Mouse (Mus musculus) embryonic facial prominence, embryonic 15.5 days (tissue): Measurements from ENCODE around the gene Steap3. TPM values are rescaled to one million over a fixed set of nuclear protein-coding genes. Genes with fewer than 3 reads are reported as not detected.

Experiments
- ATAC-seq: fragments of 200-750 bp; cut with Nextera tagmentation; 2 replicates; pipeline ENCODE4 v1.8.0; 2017; ENCODE audit warnings: low read depth, moderate TSS enrichment; ENCODE audit not compliant: insufficient number of reproducible peaks, low FRiP score, low TSS enrichment
- H3K27ac ChIP-seq: fragments of 300-500 bp; sonication (generic); replicated peaks from 2 replicates; pipeline ENCODE4 v1.5.1; 2015; ENCODE audit warnings: mild to moderate bottlenecking, inconsistent platforms
- H3K27me3 ChIP-seq: fragments of 300-500 bp; sonication (generic); 2 replicates; pipeline ENCODE4 v1.6.1; 2015; ENCODE audit warnings: inconsistent platforms
- H3K36me3 ChIP-seq: fragments of 300-500 bp; sonication (generic); 2 replicates; pipeline ENCODE4 v1.6.1; 2015; ENCODE audit warnings: mild to moderate bottlenecking, inconsistent platforms
- H3K4me1 ChIP-seq: fragments of 300-500 bp; sonication (generic); 2 replicates; pipeline ENCODE4 v1.6.1; 2015; ENCODE audit warnings: inconsistent platforms
- H3K4me2 ChIP-seq: fragments of 300-500 bp; sonication (generic); replicated peaks from 2 replicates; pipeline ENCODE4 v1.6.1; 2015; ENCODE audit warnings: mild to moderate bottlenecking, inconsistent platforms
- H3K4me3 ChIP-seq: fragments of 300-500 bp; sonication (generic); replicated peaks from 2 replicates; pipeline ENCODE4 v1.5.1; 2015; ENCODE audit warnings: mild to moderate bottlenecking, inconsistent platforms
- H3K9ac ChIP-seq: fragments of 300-500 bp; sonication (generic); 2 replicates; pipeline ENCODE4 v1.6.1; 2015; ENCODE audit warnings: inconsistent platforms
- H3K9me3 ChIP-seq: fragments of 300-500 bp; sonication (generic); replicated peaks from 2 replicates; pipeline ENCODE4 v1.6.1; 2016; ENCODE audit warnings: inconsistent platforms
- WGBS: fragments of 180-500 bp; shearing (Covaris S2); methylation state at CpG from one replicate; pipeline ENCODE4 v1.1.7; 2015; 5-methylcytosine and 5-hydroxymethylcytosine counted together
- polyA plus RNA-seq: library from polyadenylated mRNA; unstranded; fragments of >200 nt; fragmentation: Nextera tagmentation; extraction: Ambion mirVana; gene quantifications from 2 replicates; pipeline ENCODE4 v1.2.1, GENCODE M21; 2015

Gene Steap3
- polyA plus RNA-seq, 1 experiment from 2014 or later = 7.9 TPM

DNA sequence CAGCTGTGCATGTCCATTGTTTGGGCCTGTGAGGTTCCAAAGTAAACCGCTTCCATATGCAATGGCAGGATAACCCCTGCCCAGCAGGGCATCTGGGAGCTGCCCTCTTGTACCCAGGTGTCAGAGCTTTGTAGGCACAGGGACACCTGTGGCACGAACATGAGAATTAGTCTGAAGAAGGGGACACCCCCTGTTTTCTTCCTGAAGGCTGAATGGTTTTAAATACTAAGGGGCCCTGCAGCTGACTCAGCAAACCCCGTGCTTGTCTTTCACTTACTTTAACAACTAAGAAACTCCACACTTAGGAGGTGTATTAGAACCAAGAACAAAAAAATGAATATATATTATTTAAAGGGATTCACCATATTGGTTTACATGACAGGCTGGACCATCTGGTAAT is 74.4 kb downstream of the Steap3 start:
- H3K36me3 ChIP-seq = no peaks in the 10 kb centered on the region
- no peaks in the 10 kb centered on the region for H3K27me3 ChIP-seq

GRCm38 (mm10) chr1:120197189-120197588 is 75.3 kb downstream of the Steap3 start:
- WGBS = 16% methylated on average over 5 of the region's 5 CpGs
- Histone ChIP-seq H3K27ac (no peak overlapping the region), H3K36me3 (no peaks in the 10 kb centered on the region), H3K9me3 (no peaks in the 10 kb centered on the region), H3K4me3 (no peak overlapping the region), H3K4me2 (no peak overlapping the region), H3K9ac (no peak overlapping the region), H3K27me3 (no peaks in the 10 kb centered on the region), H3K4me1 (no peaks in the 10 kb centered on the region)
- peak; percentile 63; the same call in 1 of the 2 replicates for ATAC-seq

More for the DNA sequence above, 74.4 kb downstream of the Steap3 start:
- ATAC-seq = no peak
- Histone ChIP-seq H3K9ac (no peak overlapping the region), H3K4me2 (no peak overlapping the region), H3K4me3 (no peak overlapping the region), H3K27ac (no peak overlapping the region), H3K4me1 (no peaks in the 10 kb centered on the region), H3K9me3 (no peaks in the 10 kb centered on the region)
- 52% methylated on average over 3 of the region's 3 CpGs for WGBS

DNA sequence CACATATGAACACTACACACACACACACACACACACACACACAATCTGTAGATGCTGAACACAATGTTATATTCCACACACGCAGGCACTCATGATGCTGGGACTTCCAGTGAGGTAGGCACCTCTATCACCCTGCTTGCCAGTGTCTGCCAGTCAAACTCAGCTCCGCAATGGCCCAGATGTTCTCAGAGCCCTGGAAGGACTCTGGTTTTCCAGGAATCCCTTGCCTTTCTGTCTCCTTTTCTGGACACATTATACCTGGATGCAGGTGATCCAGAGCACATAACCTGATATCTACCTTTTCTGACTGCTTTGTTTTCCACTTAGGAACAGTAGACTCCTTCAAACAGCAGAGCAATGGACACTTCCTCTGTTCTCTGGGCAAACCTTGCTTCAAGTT is 75.8 kb downstream of the Steap3 start:
- ATAC-seq = no peak
- Histone ChIP-seq H3K4me2 (no peak overlapping the region), H3K4me3 (no peak overlapping the region), H3K9me3 (no peaks in the 10 kb centered on the region), H3K27me3 (no peaks in the 10 kb centered on the region), H3K36me3 (no peaks in the 10 kb centered on the region), H3K9ac (no peak overlapping the region), H3K27ac (no peak overlapping the region), H3K4me1 (no peaks in the 10 kb centered on the region)
- WGBS = 83% methylated on average over 2 of the region's 2 CpGs

- Histone ChIP-seq H3K27me3 (no peaks in the 10 kb centered on the region), H3K9me3 (no peaks in the 10 kb centered on the region), H3K4me3 (no peak overlapping the region), H3K27ac (no peak overlapping the region), H3K9ac (no peak overlapping the region), H3K4me2 (no peak overlapping the region), H3K4me1 (no peaks in the 10 kb centered on the region), H3K36me3 (no peaks in the 10 kb centered on the region)
- no peak for ATAC-seq
- 46% methylated on average over 5 of the region's 5 CpGs for WGBS
Measured at GRCm38 (mm10) chr1:120195947-120196346, 76.6 kb downstream of the Steap3 start.

DNA sequence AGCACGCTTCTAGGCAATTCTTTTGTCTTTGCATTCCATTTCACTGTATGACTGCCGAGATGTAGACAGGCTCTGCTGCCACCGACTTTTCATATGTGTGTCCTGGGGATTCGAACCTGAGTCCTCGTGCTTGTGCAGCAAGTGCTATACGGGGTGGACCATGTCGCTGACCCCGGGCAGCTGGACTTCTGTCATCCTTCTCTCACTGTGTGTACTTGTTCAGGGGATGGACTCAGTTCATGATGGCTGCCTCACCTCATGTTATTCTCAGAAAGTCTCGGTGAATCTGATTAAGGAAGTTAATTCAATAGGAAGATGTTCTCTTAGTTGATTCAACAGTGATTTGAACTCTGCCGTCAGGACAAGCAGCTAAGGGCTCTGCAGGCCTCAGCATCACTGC is 78.9 kb downstream of the Steap3 start:
- ATAC-seq = no peak
- Histone ChIP-seq H3K36me3 (no peaks in the 10 kb centered on the region), H3K4me3 (no peak overlapping the region), H3K9ac (no peak overlapping the region), H3K4me1 (no peaks in the 10 kb centered on the region), H3K27me3 (no peaks in the 10 kb centered on the region), H3K27ac (no peak overlapping the region), H3K9me3 (no peaks in the 10 kb centered on the region), H3K4me2 (no peak overlapping the region)
- 86% methylated on average over 10 of the region's 10 CpGs for WGBS

GRCm38 (mm10) chr1:120192321-120192720 is 80.2 kb downstream of the Steap3 start:
- Histone ChIP-seq H3K9me3 (no peaks in the 10 kb centered on the region), H3K4me3 (no peak overlapping the region), H3K9ac (no peak overlapping the region), H3K4me1 (no peaks in the 10 kb centered on the region), H3K36me3 (no peaks in the 10 kb centered on the region), H3K4me2 (no peak overlapping the region), H3K27ac (no peak overlapping the region), H3K27me3 (no peaks in the 10 kb centered on the region)
- 75% methylated on average over 6 of the region's 6 CpGs for WGBS
- ATAC-seq = no peak

DNA sequence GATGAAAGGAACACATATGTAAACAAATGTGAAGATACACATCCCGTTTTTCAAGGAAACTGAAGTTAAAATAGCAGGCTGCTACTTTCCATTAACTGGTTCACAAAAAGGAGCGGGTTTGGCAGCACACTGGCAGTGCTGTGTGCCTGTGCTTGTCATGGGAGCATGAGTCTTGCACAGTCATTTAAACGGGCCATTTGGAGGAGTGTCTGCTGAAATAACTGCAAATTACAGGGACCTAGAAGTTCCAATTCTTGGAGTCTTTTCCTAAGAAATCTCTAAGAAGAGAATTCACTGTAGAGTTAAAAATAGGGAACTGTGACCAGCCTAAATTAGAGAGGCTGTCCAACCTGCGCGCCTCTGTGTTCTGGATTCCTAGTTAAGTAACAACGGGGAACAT is 81.6 kb downstream of the Steap3 start:
- no peaks in the 10 kb centered on the region for H3K36me3 ChIP-seq
- no peak overlapping the region for H3K4me3 ChIP-seq
- no peaks in the 10 kb centered on the region for H3K9me3 ChIP-seq
- H3K27ac ChIP-seq = no peak overlapping the region
- H3K4me1 ChIP-seq = no peaks in the 10 kb centered on the region
- no peak overlapping the region for H3K9ac ChIP-seq
- no peak overlapping the region for H3K4me2 ChIP-seq
- no peak for ATAC-seq
- WGBS = 76% methylated on average over 6 of the region's 6 CpGs
- no peaks in the 10 kb centered on the region for H3K27me3 ChIP-seq

- Histone ChIP-seq H3K9me3 (no peaks in the 10 kb centered on the region), H3K4me1 (no peaks in the 10 kb centered on the region), H3K4me2 (no peak overlapping the region), H3K36me3 (no peaks in the 10 kb centered on the region), H3K27me3 (no peaks in the 10 kb centered on the region), H3K9ac (no peak overlapping the region), H3K27ac (no peak overlapping the region), H3K4me3 (no peak overlapping the region)
- WGBS = 91% methylated on average over 2 of the region's 2 CpGs
- ATAC-seq = no peak
Measured at GRCm38 (mm10) chr1:120190300-120190699, 82.2 kb downstream of the Steap3 start.

DNA sequence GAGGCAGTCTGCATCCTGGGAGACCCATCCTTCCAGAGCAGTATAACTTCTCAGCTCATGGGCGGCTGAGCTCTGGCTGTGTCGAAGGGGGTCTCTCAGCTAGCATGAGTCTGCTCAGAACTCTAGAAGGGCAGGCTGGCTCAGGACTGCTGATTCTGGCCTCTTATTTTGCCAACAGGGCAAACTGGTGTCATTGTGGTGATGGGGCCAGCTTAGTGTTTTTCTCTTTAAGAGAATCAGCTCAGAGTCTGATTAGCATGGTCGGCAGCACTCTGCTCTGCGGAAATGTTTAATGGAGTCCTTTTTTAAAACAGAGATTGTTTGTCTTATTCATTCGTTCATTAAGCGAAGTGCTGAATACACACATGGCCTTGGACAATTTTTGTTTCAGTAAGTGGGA is 83.3 kb downstream of the Steap3 start:
- Histone ChIP-seq H3K9me3 (no peaks in the 10 kb centered on the region), H3K9ac (no peak overlapping the region), H3K4me1 (no peaks in the 10 kb centered on the region), H3K27me3 (no peaks in the 10 kb centered on the region), H3K4me2 (no peak overlapping the region), H3K36me3 (no peaks in the 10 kb centered on the region), H3K4me3 (no peak overlapping the region), H3K27ac (no peak overlapping the region)
- WGBS = 78% methylated on average over 6 of the region's 6 CpGs
- no peak for ATAC-seq

GRCm38 (mm10) chr1:120187059-120187458 is 85.4 kb downstream of the Steap3 start:
- no peak overlapping the region for H3K27ac ChIP-seq
- H3K9me3 ChIP-seq = no peaks in the 10 kb centered on the region
- no peaks in the 10 kb centered on the region for H3K4me1 ChIP-seq
- no peaks in the 10 kb centered on the region for H3K36me3 ChIP-seq
- no peak for ATAC-seq
- H3K27me3 ChIP-seq = no peaks in the 10 kb centered on the region
- no peak overlapping the region for H3K4me3 ChIP-seq
- H3K9ac ChIP-seq = no peak overlapping the region
- no peak overlapping the region for H3K4me2 ChIP-seq
- 50% methylated on average over 7 of the region's 7 CpGs for WGBS

- Histone ChIP-seq H3K4me3 (no peak overlapping the region), H3K4me1 (no peaks in the 10 kb centered on the region), H3K27ac (no peak overlapping the region), H3K36me3 (no peaks in the 10 kb centered on the region), H3K4me2 (no peak overlapping the region), H3K9ac (no peak overlapping the region), H3K9me3 (no peaks in the 10 kb centered on the region), H3K27me3 (no peaks in the 10 kb centered on the region)
- no peak for ATAC-seq
- WGBS = 42% methylated on average over 9 of the region's 9 CpGs
Measured at GRCm38 (mm10) chr1:120186655-120187054, 85.8 kb downstream of the Steap3 start.

GRCm38 (mm10) chr1:120186204-120186603 is 86.3 kb downstream of the Steap3 start:
- H3K4me3 ChIP-seq = no peak overlapping the region
- no peaks in the 10 kb centered on the region for H3K27me3 ChIP-seq
- ATAC-seq = no peak
- no peaks in the 10 kb centered on the region for H3K36me3 ChIP-seq
- H3K9ac ChIP-seq = no peak overlapping the region
- no peak overlapping the region for H3K27ac ChIP-seq
- H3K4me2 ChIP-seq = no peak overlapping the region
- WGBS = 33% methylated on average over 6 of the region's 6 CpGs
- H3K4me1 ChIP-seq = no peaks in the 10 kb centered on the region
- no peaks in the 10 kb centered on the region for H3K9me3 ChIP-seq
